Mouse (Mus musculus): Measurements from ENCODE around the gene Atp8a2.

GRCm38 (mm10) chr14:59762227-59762626 is 434.8 kb downstream of the Atp8a2 start:
- TF ChIP-seq POLR2A (IDR thresholded peaks at IDR 0.05; ENCODE audit: insufficient read length, low read depth) (no peak), TCF3 (IDR thresholded peaks at IDR 0.05; ENCODE audit: insufficient read length, low read depth) (no peak), MAX (IDR thresholded peaks at IDR 0.05; ENCODE audit: low read depth) (no peak), MYOD1 (IDR thresholded peaks at IDR 0.05; ENCODE audit: control insufficient read depth in 1 of 3, insufficient read length in 2 of 3, low read depth in 2 of 3) (no peak), POLR2AphosphoS2 (IDR thresholded peaks at IDR 0.05; ENCODE audit: insufficient read length, low read depth) (no peak), MYOG (IDR thresholded peaks at IDR 0.05; ENCODE audit: control insufficient read depth in 1 of 3, insufficient read depth in 1 of 3, insufficient read length in 2 of 3, low read depth in 2 of 3) (no peak), CEBPB (IDR thresholded peaks at IDR 0.05; ENCODE audit: insufficient read depth, poor library complexity, severe bottlenecking) (no peak), SRF (IDR thresholded peaks at IDR 0.05; ENCODE audit: control insufficient read depth, insufficient read length, low read depth) (no peak), USF1 (IDR thresholded peaks at IDR 0.05; ENCODE audit: low read depth) (no peak)

Measured in myocyte (in vitro differentiated cells).